28 mouse cellular contexts compared by ENCODE assay signal in genomic region chr11:51455501-51455900, GRCm38 (mm10).
DNase-seq lines count a peak whose midpoint lies in the region; ATAC-seq lines count a peak whose summit lies in the region.
"Had no signal": no experiment of that assay in that cellular context is flagged by ENCODE, and none has a peak within 500 bp of the region (broad histone marks: within the 10 kb centered on the region; RNA-seq: fewer than 3 reads in every experiment).

No protein-coding gene starts in this region.

- 0 out of 2 replicates have a peak, but pooled peaks cover 2% of the 10 kb centered on the region for H3K4me1 ChIP-seq in hindbrain, embryonic 11.5 days (replicated peaks; ENCODE audit: control insufficient read depth, insufficient read depth, low read length)
- peaks cover 13% of the 10 kb centered on the region for H3K4me1 ChIP-seq in hindbrain, embryonic 16.5 days (ENCODE audit: control insufficient read depth, insufficient read depth, low read depth, low read length)
- H3K4me1 ChIP-seq: liver, embryonic 13.5 days had no signal

- no peak overlapping the region for H3K4me2 ChIP-seq in hindbrain, embryonic 11.5 days (replicated peaks; ENCODE audit: low read depth, low read length)
- H3K4me2 ChIP-seq in hindbrain, embryonic 16.5 days (ENCODE audit: low read length), result no peak overlapping the region
- H3K4me2 ChIP-seq: embryonic facial prominence, embryonic 13.5 days; hindbrain, embryonic 13.5 days; limb, embryonic 15.5 days; liver, embryonic 13.5 days had no signal

- no peaks in the 10 kb centered on the region for H3K27me3 ChIP-seq in hindbrain, embryonic 11.5 days (ENCODE audit: control insufficient read depth, insufficient read depth, low read length)
- H3K27me3 ChIP-seq in hindbrain, embryonic 16.5 days (replicated peaks; ENCODE audit: control insufficient read depth, insufficient read depth, low read length), result no peaks in the 10 kb centered on the region
- H3K27me3 ChIP-seq: embryonic facial prominence, embryonic 13.5 days; limb, embryonic 15.5 days had no signal

- H3K27ac ChIP-seq in hindbrain, embryonic 11.5 days (ENCODE audit: low read depth, low read length), result no peak overlapping the region
- H3K27ac ChIP-seq in hindbrain, embryonic 16.5 days (ENCODE audit: low read depth, low read length), result no peak overlapping the region
- H3K27ac ChIP-seq: embryonic facial prominence, embryonic 13.5 days; forebrain, embryonic 10.5 days; hindbrain, embryonic 13.5 days; limb, embryonic 10.5 days; limb, embryonic 15.5 days; liver, embryonic 13.5 days; midbrain, embryonic 10.5 days; stomach, postnatal 0 days had no signal

- peak; percentile 29 for DNase-seq in hindbrain, embryonic 11.5 days (ENCODE audit: low spot score)
- DNase-seq in A20 (ENCODE audit: low read depth, low spot score), result peak; percentile 31
- DNase-seq in ZHBTc4 (ENCODE audit: low read depth, low spot score), result peak; percentile 41
- peak; percentile 8 for DNase-seq in naive thymus-derived CD4-positive, alpha-beta T cell, adult 2 months (ENCODE audit: low read depth)
- no peak for DNase-seq in spleen, postnatal 4 days (ENCODE audit: low spot score in 2 of 2)
- DNase-seq in cerebellum, postnatal 4 days (ENCODE audit: low spot score in 2 of 2), result no peak
- DNase-seq: adrenal gland, postnatal 14 days; cerebellum, adult 11-12 months; cerebellum, adult 9-11 months; kidney, adult 18-20 months; kidney, postnatal 36 days; layer of hippocampus, adult 9-11 months; liver, embryonic 13.5 days; lung, adult 18-20 months; right cerebral cortex, postnatal 25 days; thymus, adult 2 months; thymus, postnatal 36 days had no signal

- no peak overlapping the region for H3K4me3 ChIP-seq in hindbrain, embryonic 11.5 days (ENCODE audit: low read depth, low read length)
- H3K4me3 ChIP-seq in hindbrain, embryonic 16.5 days (ENCODE audit: low read length), result no peak overlapping the region
- H3K4me3 ChIP-seq: embryonic facial prominence, embryonic 13.5 days; forebrain, embryonic 10.5 days; hindbrain, embryonic 13.5 days; limb, embryonic 10.5 days; limb, embryonic 15.5 days; liver, embryonic 13.5 days; midbrain, embryonic 10.5 days had no signal

- no peaks in the 10 kb centered on the region for H3K9me3 ChIP-seq in hindbrain, embryonic 11.5 days (ENCODE audit: control insufficient read depth, low read length)
- no peaks in the 10 kb centered on the region; the same call in 1 of the 2 replicates for H3K9me3 ChIP-seq in hindbrain, embryonic 16.5 days (ENCODE audit: control insufficient read depth, low read length)
- H3K9me3 ChIP-seq: embryonic facial prominence, embryonic 13.5 days; forebrain, embryonic 10.5 days; hindbrain, embryonic 13.5 days; limb, embryonic 10.5 days; limb, embryonic 15.5 days; liver, embryonic 13.5 days; midbrain, embryonic 10.5 days had no signal

- no peak overlapping the region for H3K9ac ChIP-seq in hindbrain, embryonic 11.5 days (ENCODE audit: low read depth, low read length)
- H3K9ac ChIP-seq in hindbrain, embryonic 16.5 days (ENCODE audit: low read depth, low read length), result no peak overlapping the region
- H3K9ac ChIP-seq: embryonic facial prominence, embryonic 13.5 days; hindbrain, embryonic 13.5 days; limb, embryonic 15.5 days; liver, embryonic 13.5 days had no signal

- ATAC-seq in hindbrain, embryonic 11.5 days (ENCODE audit: low FRiP score), result no peak
- ATAC-seq in hindbrain, embryonic 16.5 days, result no peak
- ATAC-seq: CD4-positive, CD25-positive, alpha-beta regulatory T cell, adult 4 months; forebrain, embryonic 16.5 days; lung, postnatal 0 days had no signal

- no peaks in the 10 kb centered on the region for H3K36me3 ChIP-seq in hindbrain, embryonic 11.5 days (ENCODE audit: control insufficient read depth, insufficient read depth, low read length)
- no peaks in the 10 kb centered on the region for H3K36me3 ChIP-seq in hindbrain, embryonic 16.5 days (ENCODE audit: control insufficient read depth, insufficient read depth, low read length)
- H3K36me3 ChIP-seq: embryonic facial prominence, embryonic 13.5 days; forebrain, embryonic 10.5 days; hindbrain, embryonic 13.5 days; limb, embryonic 10.5 days; limb, embryonic 15.5 days; liver, embryonic 13.5 days; midbrain, embryonic 10.5 days had no signal

Comparison
In these comparisons a context has a peak if more than half of its experiments do, and no peak if none do; other contexts are left out.
1. DNase-seq: peak in hindbrain, embryonic 11.5 days (single experiment), A20 (single experiment), ZHBTc4 (single experiment) and naive thymus-derived CD4-positive, alpha-beta T cell, adult 2 months (single experiment); none in spleen, postnatal 4 days (0 of 2) and cerebellum, postnatal 4 days (0 of 2).